Mouse (Mus musculus): Measurements from ENCODE around the gene Gm40193. TPM values are rescaled to one million over a fixed set of nuclear protein-coding genes. Genes with fewer than 3 reads are reported as not detected.
A peak's percentile ranks its signal among the peaks of the same experiment; 100 is the strongest.

Gene Gm40193
- polyA plus RNA-seq (2011; ENCODE audit: insufficient read depth, insufficient read length, low read depth, missing spikeins): not detected in 2 replicates

GRCm38 (mm10) chr11:70532839-70533238, at the start of gene Gm40193:
Gene Gm40193, minus strand, starts transcription at chr11:70532939.
- H3K9ac ChIP-seq (ENCODE audit: low read depth, poor library complexity, severe bottlenecking): no peak within 1 kb of the TSS
- H3K27ac ChIP-seq (ENCODE audit: insufficient read depth, low read length): no peak within 1 kb of the TSS
- H3K27me3 ChIP-seq (ENCODE audit: control insufficient read depth, insufficient read depth, low read length, poor library complexity, severe bottlenecking): no peaks in the 10 kb centered on the region
- no peak for TF ChIP-seq POLR2A (IDR thresholded peaks at IDR 0.05; ENCODE audit: insufficient read depth, low read length)
- no peak for TF ChIP-seq EP300 (IDR thresholded peaks at IDR 0.05; ENCODE audit: insufficient read depth, low read depth, low read length)
- no peak for TF ChIP-seq CTCF (IDR thresholded peaks at IDR 0.05; ENCODE audit: low read depth, low read length)
- no peak within 1 kb of the TSS for H3K4me3 ChIP-seq (ENCODE audit: low read depth, low read length)
- H3K9me3 ChIP-seq (replicated peaks; ENCODE audit: control insufficient read depth, insufficient read depth, low read length, poor library complexity, severe bottlenecking): no peaks in the 10 kb centered on the region
- peaks cover 7% of the 10 kb centered on the region for H3K36me3 ChIP-seq (ENCODE audit: control insufficient read depth, insufficient read depth, low read length, poor library complexity, severe bottlenecking)
- H3K4me1 ChIP-seq (ENCODE audit: control insufficient read depth, insufficient read depth, low read length): no peaks in the 10 kb centered on the region

- no peaks in the 10 kb centered on the region for H3K36me3 ChIP-seq (ENCODE audit: control insufficient read depth, insufficient read depth, low read length, poor library complexity, severe bottlenecking)
- no peak for TF ChIP-seq POLR2A (IDR thresholded peaks at IDR 0.05; ENCODE audit: insufficient read depth, low read length)
- no peak for TF ChIP-seq CTCF (IDR thresholded peaks at IDR 0.05; ENCODE audit: low read depth, low read length)
- no peak for TF ChIP-seq EP300 (IDR thresholded peaks at IDR 0.05; ENCODE audit: insufficient read depth, low read depth, low read length)
- peaks cover 2% of the 10 kb centered on the region for H3K4me1 ChIP-seq (ENCODE audit: control insufficient read depth, insufficient read depth, low read length)
- H3K27me3 ChIP-seq (ENCODE audit: control insufficient read depth, insufficient read depth, low read length, poor library complexity, severe bottlenecking): no peaks in the 10 kb centered on the region
- H3K9ac ChIP-seq (ENCODE audit: low read depth, poor library complexity, severe bottlenecking): no peak overlapping the region
- H3K27ac ChIP-seq (ENCODE audit: insufficient read depth, low read length): no peak overlapping the region
- H3K4me3 ChIP-seq (ENCODE audit: low read depth, low read length): no peak overlapping the region
- H3K9me3 ChIP-seq (replicated peaks; ENCODE audit: control insufficient read depth, insufficient read depth, low read length, poor library complexity, severe bottlenecking): no peaks in the 10 kb centered on the region
Observed at GRCm38 (mm10) chr11:70582196-70582595, 49.5 kb upstream of the Gm40193 start.

GRCm38 (mm10) chr11:70580921-70581320, 48.2 kb upstream of the Gm40193 start:
- H3K27ac ChIP-seq (ENCODE audit: insufficient read depth, low read length): no peak overlapping the region
- no peak overlapping the region for H3K9ac ChIP-seq (ENCODE audit: low read depth, poor library complexity, severe bottlenecking)
- TF ChIP-seq POLR2A (IDR thresholded peaks at IDR 0.05; ENCODE audit: insufficient read depth, low read length) (no peak), EP300 (IDR thresholded peaks at IDR 0.05; ENCODE audit: insufficient read depth, low read depth, low read length) (no peak), CTCF (IDR thresholded peaks at IDR 0.05; ENCODE audit: low read depth, low read length) (no peak)
- peaks cover 6% of the 10 kb centered on the region for H3K4me1 ChIP-seq (ENCODE audit: control insufficient read depth, insufficient read depth, low read length)
- no peak overlapping the region for H3K4me3 ChIP-seq (ENCODE audit: low read depth, low read length)
- no peaks in the 10 kb centered on the region for H3K9me3 ChIP-seq (replicated peaks; ENCODE audit: control insufficient read depth, insufficient read depth, low read length, poor library complexity, severe bottlenecking)
- H3K27me3 ChIP-seq (ENCODE audit: control insufficient read depth, insufficient read depth, low read length, poor library complexity, severe bottlenecking): no peaks in the 10 kb centered on the region
- no peaks in the 10 kb centered on the region for H3K36me3 ChIP-seq (ENCODE audit: control insufficient read depth, insufficient read depth, low read length, poor library complexity, severe bottlenecking)

GRCm38 (mm10) chr11:70580358-70580720, 47.6 kb upstream of the Gm40193 start:
- H3K9ac ChIP-seq (ENCODE audit: low read depth, poor library complexity, severe bottlenecking): no peak overlapping the region
- H3K4me3 ChIP-seq (ENCODE audit: low read depth, low read length): no peak overlapping the region
- H3K27ac ChIP-seq (ENCODE audit: insufficient read depth, low read length): peak overlapping the region; percentile 12; the same call in 1 of the 2 replicates
- no peaks in the 10 kb centered on the region for H3K27me3 ChIP-seq (ENCODE audit: control insufficient read depth, insufficient read depth, low read length, poor library complexity, severe bottlenecking)
- no peaks in the 10 kb centered on the region for H3K36me3 ChIP-seq (ENCODE audit: control insufficient read depth, insufficient read depth, low read length, poor library complexity, severe bottlenecking)
- TF ChIP-seq EP300 (IDR thresholded peaks at IDR 0.05; ENCODE audit: insufficient read depth, low read depth, low read length) (no peak), POLR2A (IDR thresholded peaks at IDR 0.05; ENCODE audit: insufficient read depth, low read length) (no peak), CTCF (IDR thresholded peaks at IDR 0.05; ENCODE audit: low read depth, low read length) (no peak)
- peaks cover 6% of the 10 kb centered on the region for H3K4me1 ChIP-seq (ENCODE audit: control insufficient read depth, insufficient read depth, low read length)
- no peaks in the 10 kb centered on the region for H3K9me3 ChIP-seq (replicated peaks; ENCODE audit: control insufficient read depth, insufficient read depth, low read length, poor library complexity, severe bottlenecking)

GRCm38 (mm10) chr11:70579710-70580357, 47.1 kb upstream of the Gm40193 start:
- Histone ChIP-seq H3K27ac (ENCODE audit: insufficient read depth, low read length) (peak overlapping the region; percentile 12; the same call in 1 of the 2 replicates), H3K9me3 (replicated peaks; ENCODE audit: control insufficient read depth, insufficient read depth, low read length, poor library complexity, severe bottlenecking) (no peaks in the 10 kb centered on the region), H3K4me3 (ENCODE audit: low read depth, low read length) (no peak overlapping the region), H3K4me1 (ENCODE audit: control insufficient read depth, insufficient read depth, low read length) (peaks cover 6% of the 10 kb centered on the region), H3K36me3 (ENCODE audit: control insufficient read depth, insufficient read depth, low read length, poor library complexity, severe bottlenecking) (no peaks in the 10 kb centered on the region), H3K27me3 (ENCODE audit: control insufficient read depth, insufficient read depth, low read length, poor library complexity, severe bottlenecking) (no peaks in the 10 kb centered on the region), H3K9ac (ENCODE audit: low read depth, poor library complexity, severe bottlenecking) (no peak overlapping the region)
- TF ChIP-seq CTCF (IDR thresholded peaks at IDR 0.05; ENCODE audit: low read depth, low read length) (no peak), EP300 (IDR thresholded peaks at IDR 0.05; ENCODE audit: insufficient read depth, low read depth, low read length) (no peak), POLR2A (IDR thresholded peaks at IDR 0.05; ENCODE audit: insufficient read depth, low read length) (no peak)

GRCm38 (mm10) chr11:70578962-70579361, 46.2 kb upstream of the Gm40193 start:
- Histone ChIP-seq H3K9me3 (replicated peaks; ENCODE audit: control insufficient read depth, insufficient read depth, low read length, poor library complexity, severe bottlenecking) (no peaks in the 10 kb centered on the region), H3K27me3 (ENCODE audit: control insufficient read depth, insufficient read depth, low read length, poor library complexity, severe bottlenecking) (no peaks in the 10 kb centered on the region), H3K36me3 (ENCODE audit: control insufficient read depth, insufficient read depth, low read length, poor library complexity, severe bottlenecking) (no peaks in the 10 kb centered on the region), H3K27ac (ENCODE audit: insufficient read depth, low read length) (no peak overlapping the region), H3K4me1 (ENCODE audit: control insufficient read depth, insufficient read depth, low read length) (peaks cover 6% of the 10 kb centered on the region), H3K4me3 (ENCODE audit: low read depth, low read length) (no peak overlapping the region), H3K9ac (ENCODE audit: low read depth, poor library complexity, severe bottlenecking) (no peak overlapping the region)
- TF ChIP-seq CTCF (IDR thresholded peaks at IDR 0.05; ENCODE audit: low read depth, low read length) (no peak), POLR2A (IDR thresholded peaks at IDR 0.05; ENCODE audit: insufficient read depth, low read length) (no peak), EP300 (IDR thresholded peaks at IDR 0.05; ENCODE audit: insufficient read depth, low read depth, low read length) (no peak)
